Mouse (Mus musculus) megakaryocyte-erythroid progenitor cell, adult 5 weeks (primary cell): ENCODE data around the gene Smco1. TPM values are rescaled to one million over a fixed set of nuclear protein-coding genes. Genes with fewer than 3 reads are reported as not detected.

ENCODE experiments used
- polyA plus RNA-seq: library from polyadenylated mRNA; stranded (reverse); fragments of >175 nt; gene quantifications from 2 replicates; pipeline ENCODE4 v1.2.3, GENCODE M21; 2012

Smco1 gene
- polyA plus RNA-seq = not detected in 2 replicates

GRCm38 (mm10) chr16:32271291-32271690, at the start of gene Smco1:
Smco1 (plus strand) TSS chr16:32271468.

GRCm38 (mm10) chr16:32246952-32247370, 24.3 kb upstream of the Smco1 start, which contains the start of the genes Fbxo45 and Wdr53:
Fbxo45 (minus strand) TSS chr16:32247158.
Wdr53 (plus strand) TSS chr16:32247227.

GRCm38 (mm10) chr16:32277308-32278256, 6.3 kb downstream of the Smco1 start, which contains the start of gene Rnf168:
Rnf168 (plus strand) TSS chr16:32277459.

Other genes with a start within 250 kb of the Smco1 start
- 36.0 and 45.3 TPM in 2 replicates for gene Pak2, start 192.1 kb upstream of the Smco1 start, polyA plus RNA-seq
- 37.7 and 38.6 TPM in 2 replicates for gene Pigx, start 171.7 kb upstream of the Smco1 start, polyA plus RNA-seq
- 4.1 and 6.0 TPM in 2 replicates for gene Cep19, start 171.7 kb upstream of the Smco1 start, polyA plus RNA-seq
- 98.7 and 161 TPM in 2 replicates for gene Nrros, start 105.9 kb upstream of the Smco1 start, polyA plus RNA-seq
- gene Bex6, start 91.6 kb upstream of the Smco1 start, polyA plus RNA-seq = 13.1 and 13.8 TPM in 2 replicates
- gene Fbxo45, start 24.3 kb upstream of the Smco1 start, polyA plus RNA-seq = 7.1 and 8.0 TPM in 2 replicates
- 10.8 and 14.9 TPM in 2 replicates for gene Wdr53, start 24.2 kb upstream of the Smco1 start, polyA plus RNA-seq
- gene Rnf168, start 6.0 kb downstream of the Smco1 start, polyA plus RNA-seq = 8.0 and 11.0 TPM in 2 replicates
- gene Ubxn7, start 60.8 kb downstream of the Smco1 start, polyA plus RNA-seq = 1.6 and 4.4 TPM in 2 replicates
- gene Tm4sf19, start 129.0 kb downstream of the Smco1 start, polyA plus RNA-seq = not detected in 2 replicates
- 0.60 and 0.76 TPM in 2 replicates for gene Tctex1d2, start 148.2 kb downstream of the Smco1 start, polyA plus RNA-seq
- 43.8 and 50.1 TPM in 2 replicates for gene Pcyt1a, start 159.5 kb downstream of the Smco1 start, polyA plus RNA-seq
- 0.06 TPM in 1 of 2 replicates, not detected in the other for gene Slc51a, start 216.4 kb downstream of the Smco1 start, polyA plus RNA-seq
- gene Zdhhc19, start 224.8 kb downstream of the Smco1 start, polyA plus RNA-seq = not detected in 2 replicates